Mouse (Mus musculus) bone marrow macrophage, adult 2 months (primary cell): Measurements from ENCODE around the gene Ccdc194. TPM values are rescaled to one million over a fixed set of nuclear protein-coding genes. Genes with fewer than 3 reads are reported as not detected.
A peak's percentile ranks its signal among the peaks of the same experiment; 100 is the strongest.

ENCODE experiments used
- H3K27ac ChIP-seq: 2 replicates; pipeline ENCODE4 v1.5.1; 2012; ENCODE audit warnings: low read depth, low read length; ENCODE audit not compliant: insufficient read depth
- H3K4me1 ChIP-seq: 2 replicates; pipeline ENCODE4 v1.6.1; 2012; ENCODE audit warnings: low read length; ENCODE audit not compliant: control insufficient read depth, insufficient read depth
- H3K4me3 ChIP-seq: 2 replicates; pipeline ENCODE4 v1.5.1; 2012; ENCODE audit warnings: mild to moderate bottlenecking, low read length, moderate library complexity; ENCODE audit not compliant: insufficient read depth
- CTCF ChIP-seq: IDR thresholded peaks from 2 replicates; pipeline ENCODE4 v1.5.1; 2012; ENCODE audit warnings: low read depth, mild to moderate bottlenecking, low read length, moderate library complexity
- POLR2A ChIP-seq: IDR thresholded peaks from 2 replicates; pipeline ENCODE4 v1.6.1; 2012; ENCODE audit warnings: mild to moderate bottlenecking, low read depth, low read length, borderline replicate concordance
- polyA plus RNA-seq: library from polyadenylated mRNA; stranded (reverse); fragments of >200 nt; gene quantifications from 2 replicates; pipeline ENCODE4 v1.2.4, GENCODE M21; 2012; ENCODE audit not compliant: missing spikeins, insufficient read depth, insufficient read length

Gene Ccdc194
- 0.40 TPM in 1 of 2 replicates, not detected in the other for polyA plus RNA-seq

DNA sequence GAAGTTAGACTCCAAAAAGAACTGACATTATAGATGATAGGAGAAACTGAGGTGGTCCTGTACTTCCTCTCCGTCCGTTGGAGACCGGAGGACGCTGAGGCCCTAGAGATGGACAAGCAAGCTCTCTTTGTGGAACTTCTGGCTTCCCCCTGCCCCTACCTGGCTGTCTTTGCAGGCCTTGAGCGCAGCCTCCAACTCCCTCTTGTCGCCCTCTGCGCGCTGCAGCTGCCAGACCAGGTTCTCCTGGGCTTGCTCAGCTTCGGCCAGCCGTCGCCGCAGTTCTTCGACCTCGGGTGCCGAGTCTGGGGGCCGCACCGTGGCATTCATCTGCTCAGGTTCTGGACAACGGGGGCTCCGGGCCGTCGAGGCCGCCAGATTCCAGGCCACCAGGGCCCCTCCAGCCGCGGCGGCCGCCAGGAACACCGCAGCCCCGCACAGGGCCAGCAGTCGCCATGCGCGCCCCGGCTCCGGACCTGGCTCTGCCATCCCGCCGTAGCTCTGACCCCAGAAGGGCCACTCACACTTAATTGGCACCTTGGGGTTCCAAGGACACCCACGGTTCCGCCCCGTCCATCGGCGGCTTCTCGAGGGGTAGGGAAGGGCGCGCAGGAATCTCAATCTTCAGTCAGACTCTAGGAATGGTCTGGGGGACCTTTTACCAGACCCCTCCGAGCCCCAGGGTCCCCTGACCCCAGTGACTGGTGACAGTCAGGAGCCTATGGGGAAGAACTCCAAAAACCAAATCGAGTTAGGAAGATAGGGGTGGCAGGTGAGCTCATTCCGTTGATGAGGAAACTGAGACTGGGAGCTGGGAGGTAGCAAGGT lies at the start of gene Ccdc194:
Gene Ccdc194, minus strand, starts transcription at position 486 of the 825 bp plus-strand sequence.
- Histone ChIP-seq H3K27ac (peak within 1 kb of the TSS; percentile 59), H3K4me1 (peaks cover 50% of the 10 kb centered on the region)
- TF ChIP-seq CTCF (no peak), POLR2A (no peak)

DNA sequence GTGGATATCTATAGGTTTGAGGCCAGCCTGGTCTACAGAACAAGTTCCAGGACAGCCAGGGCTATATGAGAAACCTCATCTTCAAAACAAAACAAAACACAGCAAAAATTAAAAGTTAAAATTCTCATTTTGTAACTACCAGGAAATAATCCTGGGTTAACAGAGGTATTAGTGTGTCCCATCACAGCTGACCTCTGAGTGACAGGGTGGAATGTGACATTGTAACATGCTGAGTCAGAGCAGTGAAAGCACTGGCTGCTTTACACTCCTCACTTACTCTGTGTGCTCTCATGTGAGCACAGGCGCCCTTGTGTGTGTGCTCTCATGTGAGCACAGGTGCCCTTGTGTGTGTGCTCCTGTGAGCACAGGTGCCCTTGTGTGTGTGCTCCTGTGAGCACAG lies 49.5 kb upstream of the Ccdc194 start:
- Histone ChIP-seq H3K4me1 (peaks cover 26% of the 10 kb centered on the region), H3K4me3 (no peak overlapping the region), H3K27ac (no peak overlapping the region)
- TF ChIP-seq CTCF: no peak
- TF ChIP-seq POLR2A: no peak

More for the DNA sequence above, at the start of gene Ccdc194:
- no peak within 1 kb of the TSS for H3K4me3 ChIP-seq

- Histone ChIP-seq H3K4me1 (peaks cover 26% of the 10 kb centered on the region), H3K27ac (no peak overlapping the region), H3K4me3 (no peak overlapping the region)
- TF ChIP-seq CTCF: no peak
- no peak for TF ChIP-seq POLR2A
Measured at GRCm38 (mm10) chr8:71574426-71574825, 48.9 kb upstream of the Ccdc194 start.

DNA sequence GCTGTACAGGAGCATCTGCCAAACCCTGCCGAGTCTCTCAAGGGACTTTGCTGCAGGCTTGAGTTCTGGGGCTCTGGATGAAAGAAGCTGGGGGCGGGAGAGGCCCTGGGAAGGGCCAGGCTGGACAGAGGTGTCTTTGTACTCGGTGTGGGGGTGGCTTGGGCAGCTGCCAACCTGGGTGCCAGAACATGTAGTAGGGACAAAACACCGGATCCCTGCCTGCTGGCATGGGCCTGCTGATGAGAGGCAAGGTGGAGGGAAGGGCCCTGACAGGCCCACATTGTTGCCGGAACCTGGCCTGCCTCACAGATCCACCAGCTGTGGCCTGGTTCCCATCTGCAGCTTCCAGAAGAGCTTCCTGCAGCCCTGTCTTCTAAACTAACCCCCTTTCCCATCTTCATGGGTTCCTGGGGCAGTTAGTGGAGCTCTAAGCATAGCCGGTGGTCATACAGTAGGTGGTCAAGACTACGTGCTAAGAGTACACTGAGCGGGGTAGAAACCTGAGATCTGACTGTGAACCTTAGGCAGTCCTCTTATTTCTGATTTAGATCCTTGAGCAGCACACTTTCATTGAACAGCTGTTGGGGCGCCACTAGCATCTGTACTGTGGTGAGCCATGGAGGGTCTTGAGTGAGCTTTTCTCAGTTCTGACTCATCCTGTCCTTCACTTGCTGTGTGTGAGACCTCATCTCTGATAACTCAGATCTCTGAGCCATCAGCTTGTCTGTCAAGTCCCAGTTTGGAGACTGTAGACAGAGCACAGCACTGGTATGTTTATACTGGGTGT lies 47.5 kb upstream of the Ccdc194 start:
- Histone ChIP-seq H3K4me1 (peaks cover 25% of the 10 kb centered on the region), H3K27ac (no peak overlapping the region), H3K4me3 (no peak overlapping the region)
- no peak for TF ChIP-seq CTCF
- no peak for TF ChIP-seq POLR2A

- TF ChIP-seq CTCF (no peak), POLR2A (no peak)
- peaks cover 25% of the 10 kb centered on the region for H3K4me1 ChIP-seq
- H3K4me3 ChIP-seq: no peak overlapping the region
- no peak overlapping the region for H3K27ac ChIP-seq
Measured at GRCm38 (mm10) chr8:71572077-71572476, 46.6 kb upstream of the Ccdc194 start.

GRCm38 (mm10) chr8:71570291-71570954 lies 44.9 kb upstream of the Ccdc194 start:
- TF ChIP-seq CTCF (no peak), POLR2A (no peak)
- Histone ChIP-seq H3K27ac (peak overlapping the region; percentile 43), H3K4me1 (peaks cover 29% of the 10 kb centered on the region), H3K4me3 (peak overlapping the region; percentile 78)

DNA sequence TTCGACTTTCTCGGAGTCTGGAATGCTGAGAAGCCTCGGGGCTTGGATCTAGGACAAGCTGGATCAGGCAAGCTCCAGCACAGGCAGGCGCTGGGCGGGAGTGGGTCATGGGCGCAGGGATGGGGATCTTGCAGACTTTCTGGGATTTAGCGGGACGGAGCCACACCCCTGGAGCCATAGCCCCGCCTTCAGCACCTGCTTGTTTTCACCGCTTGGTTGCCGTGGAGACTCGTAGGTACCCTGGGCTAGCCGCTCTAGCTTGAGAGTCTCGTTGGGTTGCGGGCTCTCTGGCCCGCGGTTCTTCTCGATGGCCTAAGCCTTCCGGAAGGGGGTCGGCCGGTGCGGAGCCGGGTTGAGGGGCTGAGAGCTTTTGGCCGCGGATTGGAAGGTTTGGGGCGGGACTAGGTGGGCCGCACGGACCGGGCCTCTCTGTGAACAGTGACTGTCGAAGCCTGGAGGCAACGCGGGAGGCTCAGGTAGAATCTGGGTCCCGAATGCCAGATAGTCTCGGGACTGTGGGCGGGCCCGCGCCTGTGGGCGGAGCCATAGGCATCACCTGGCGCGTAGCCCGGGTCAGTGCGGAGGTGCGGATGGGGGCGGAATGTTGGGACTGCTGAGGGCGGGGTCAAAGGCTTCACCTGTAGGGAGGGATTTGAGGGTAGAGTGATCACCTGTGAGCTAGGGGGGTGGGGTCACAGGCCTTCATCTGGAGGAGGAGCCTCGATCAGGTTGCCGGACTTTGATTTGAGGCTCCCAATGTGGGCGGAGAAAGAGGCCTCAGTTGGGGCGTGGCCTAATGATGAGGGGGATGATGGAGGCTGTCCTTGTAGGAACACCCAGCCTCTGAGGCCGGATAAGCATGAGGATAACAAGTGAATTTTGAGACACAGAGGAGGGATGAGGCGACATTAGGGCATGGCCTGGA lies 44.1 kb upstream of the Ccdc194 start:
- Histone ChIP-seq H3K4me3 (peak overlapping the region; percentile 62), H3K27ac (peak overlapping the region; percentile 52), H3K4me1 (peaks cover 29% of the 10 kb centered on the region)
- TF ChIP-seq POLR2A (no peak), CTCF (no peak)

GRCm38 (mm10) chr8:71568941-71569340 lies 43.4 kb upstream of the Ccdc194 start:
- Histone ChIP-seq H3K4me3 (peak overlapping the region; percentile 62), H3K27ac (peak overlapping the region; percentile 52), H3K4me1 (peaks cover 29% of the 10 kb centered on the region)
- TF ChIP-seq POLR2A (no peak), CTCF (no peak)
